Mouse (Mus musculus) layer of hippocampus, adult 8-10 months (tissue): Measurements from ENCODE around the gene Dok5. TPM values are rescaled to one million over a fixed set of nuclear protein-coding genes. Genes with fewer than 3 reads are reported as not detected.

Source experiments
- DNase-seq, 2 experiments: peaks; one replicate each; pipeline ENCODE4 v3.0.0; 2022; ENCODE audit warnings: low spot score in 2 of 2
- total RNA-seq, 4 experiments: library from RNA; stranded (reverse); gene quantifications; 2 replicates each; pipeline ENCODE4 v1.2.4; 2022

Gene Dok5
- total RNA-seq, 4 experiments from 2014 or later = 17.5 to 20.3 (median 17.8) TPM

- no peak for DNase-seq
These were observed 6.8 kb downstream of the Dok5 start for GRCm38 (mm10) chr2:170738446-170738845.

GRCm38 (mm10) chr2:170738891-170739290, 7.3 kb downstream of the Dok5 start:
- no peak for DNase-seq

- DNase-seq = no peak
These were observed 8.2 kb downstream of the Dok5 start for GRCm38 (mm10) chr2:170739713-170740365.

- DNase-seq = no peak
These were observed 11.9 kb downstream of the Dok5 start for GRCm38 (mm10) chr2:170743521-170743920.

- no peak for DNase-seq
These were observed 17.3 kb downstream of the Dok5 start for GRCm38 (mm10) chr2:170748901-170749300.

GRCm38 (mm10) chr2:170752191-170752850, 20.7 kb downstream of the Dok5 start:
- DNase-seq = no peak

GRCm38 (mm10) chr2:170755817-170756216, 24.2 kb downstream of the Dok5 start:
- no peak for DNase-seq

- no peak for DNase-seq
These were observed 25.1 kb downstream of the Dok5 start for GRCm38 (mm10) chr2:170756667-170757066.

- no peak for DNase-seq
These were observed 25.7 kb downstream of the Dok5 start for GRCm38 (mm10) chr2:170757228-170757875.

- no peak for DNase-seq
These were observed 26.6 kb downstream of the Dok5 start for GRCm38 (mm10) chr2:170758201-170758600.

- no peak for DNase-seq
These were observed 33.1 kb downstream of the Dok5 start for GRCm38 (mm10) chr2:170764704-170765103.

GRCm38 (mm10) chr2:170767243-170767642, 35.6 kb downstream of the Dok5 start:
- peak; percentile 46 to 47 for DNase-seq

GRCm38 (mm10) chr2:170768699-170769098, 37.1 kb downstream of the Dok5 start:
- DNase-seq = no peak

GRCm38 (mm10) chr2:170771555-170771954, 39.9 kb downstream of the Dok5 start:
- DNase-seq = no peak

GRCm38 (mm10) chr2:170772126-170772884, 40.7 kb downstream of the Dok5 start:
- DNase-seq = no peak

GRCm38 (mm10) chr2:170772885-170773270, 41.3 kb downstream of the Dok5 start:
- DNase-seq = no peak

GRCm38 (mm10) chr2:170775577-170775976, 44.0 kb downstream of the Dok5 start:
- DNase-seq = no peak

GRCm38 (mm10) chr2:170776107-170776506, 44.5 kb downstream of the Dok5 start:
- DNase-seq = no peak

GRCm38 (mm10) chr2:170777572-170777971, 46.0 kb downstream of the Dok5 start:
- DNase-seq = no peak

GRCm38 (mm10) chr2:170780010-170780750, 48.6 kb downstream of the Dok5 start:
- no peak for DNase-seq

- no peak for DNase-seq
These were observed 56.5 kb downstream of the Dok5 start for GRCm38 (mm10) chr2:170788101-170788500.
